Mouse (Mus musculus) testis, adult 10 weeks (tissue): Measurements from ENCODE around the gene Fgf13. TPM values are rescaled to one million over a fixed set of nuclear protein-coding genes. Genes with fewer than 3 reads are reported as not detected.

ENCODE experiments used
- polyA plus RNA-seq: library from polyadenylated mRNA; stranded (reverse); fragments of 350-450 nt; fragmentation: Illumina TruSeq; extraction: RNeasy Lipid Tissue Mini Kit (QIAGEN cat#74804); gene quantifications from one replicate; pipeline ENCODE4 v1.2.3, GENCODE M21; 2014; ENCODE audit warnings: low read depth, low replicate concordance

The Fgf13 gene
- 2.9 TPM for polyA plus RNA-seq

GRCm38 (mm10) chrX:59567695-59568431 is at the start of gene Fgf13:
Fgf13 (minus strand) TSS chrX:59568071.

